Mouse (Mus musculus) kidney, adult 2 months (tissue): Measurements from ENCODE around the gene Cacna1c.

ENCODE experiments used
- CTCF ChIP-seq: fragments of 200-500 bp; conservative IDR thresholded peaks from 2 replicates; pipeline ENCODE4 v1.5.1; 2011; ENCODE audit warnings: low read depth, mild to moderate bottlenecking, control low read depth, low read length, moderate library complexity, mixed read lengths; ENCODE audit not compliant: insufficient read depth, insufficient read length
- POLR2A ChIP-seq: fragments of 200-500 bp; IDR thresholded peaks from one replicate; pipeline ENCODE4 v1.6.1; 2011; ENCODE audit warnings: low read depth, low read length, control low read depth

GRCm38 (mm10) chr6:118694626-118695025 is 501.6 kb downstream of the Cacna1c start:
- TF ChIP-seq CTCF (no peak), POLR2A (no peak)
